Mouse (Mus musculus) B cell, adult 2 months (primary cell): Measurements from ENCODE around the gene Flt1.

Experiments
- DNase-seq, 2 experiments: peaks; one replicate each; pipeline ENCODE4 v3.0.0; 2022

Flt1 gene

GRCm38 (mm10) chr5:147724391-147724790, 1.4 kb downstream of the Flt1 start:
- no peak for DNase-seq

- no peak for DNase-seq
These were observed 2.0 kb downstream of the Flt1 start for GRCm38 (mm10) chr5:147723811-147724210.

GRCm38 (mm10) chr5:147721438-147721837, 4.4 kb downstream of the Flt1 start:
- DNase-seq = no peak

GRCm38 (mm10) chr5:147718335-147718734, 7.5 kb downstream of the Flt1 start:
- no peak for DNase-seq

GRCm38 (mm10) chr5:147716697-147717217, 9.1 kb downstream of the Flt1 start:
- DNase-seq = no peak

- no peak for DNase-seq
These were observed 9.5 kb downstream of the Flt1 start for GRCm38 (mm10) chr5:147716276-147716675.

GRCm38 (mm10) chr5:147715391-147715790, 10.4 kb downstream of the Flt1 start:
- DNase-seq = no peak

GRCm38 (mm10) chr5:147708500-147708899, 17.3 kb downstream of the Flt1 start:
- no peak for DNase-seq

GRCm38 (mm10) chr5:147707479-147707878, 18.3 kb downstream of the Flt1 start:
- no peak for DNase-seq

- no peak for DNase-seq
These were observed 20.9 kb downstream of the Flt1 start for GRCm38 (mm10) chr5:147704890-147705289.

- no peak for DNase-seq
These were observed 23.4 kb downstream of the Flt1 start for GRCm38 (mm10) chr5:147702423-147702822.

GRCm38 (mm10) chr5:147701024-147701423, 24.8 kb downstream of the Flt1 start:
- DNase-seq = no peak

- DNase-seq = no peak
These were observed 27.8 kb downstream of the Flt1 start for GRCm38 (mm10) chr5:147698044-147698443.

- no peak for DNase-seq
These were observed 28.6 kb downstream of the Flt1 start for GRCm38 (mm10) chr5:147697165-147697564.

- DNase-seq = no peak
These were observed 33.2 kb downstream of the Flt1 start for GRCm38 (mm10) chr5:147692622-147693021.

- no peak for DNase-seq
These were observed 42.0 kb downstream of the Flt1 start for GRCm38 (mm10) chr5:147683707-147684323.

- DNase-seq = no peak
These were observed 44.6 kb downstream of the Flt1 start for GRCm38 (mm10) chr5:147681224-147681623.

GRCm38 (mm10) chr5:147680711-147681110, 45.1 kb downstream of the Flt1 start:
- no peak for DNase-seq

GRCm38 (mm10) chr5:147679316-147679715, 46.5 kb downstream of the Flt1 start:
- no peak for DNase-seq

GRCm38 (mm10) chr5:147675791-147676190, 50.0 kb downstream of the Flt1 start:
- no peak for DNase-seq

- no peak for DNase-seq
These were observed 53.9 kb downstream of the Flt1 start for GRCm38 (mm10) chr5:147671765-147672424.

- DNase-seq = no peak
These were observed 57.0 kb downstream of the Flt1 start for GRCm38 (mm10) chr5:147668637-147669344.

- DNase-seq = no peak
These were observed 59.9 kb downstream of the Flt1 start for GRCm38 (mm10) chr5:147665946-147666345.

- no peak for DNase-seq
These were observed 60.4 kb downstream of the Flt1 start for GRCm38 (mm10) chr5:147665381-147665780.
